Mouse (Mus musculus): ENCODE results near the gene Tmem19. TPM values are rescaled to one million over a fixed set of nuclear protein-coding genes. Genes with fewer than 3 reads are reported as not detected.

Tmem19 gene
- polyA plus RNA-seq, 1 experiment from 2014 or later, result 22.3 TPM

Other genes with a start within 250 kb of the Tmem19 start
- gene Tph2, start 177.5 kb downstream of the Tmem19 start, polyA plus RNA-seq (2014; fragmentation: Nextera tagmentation; extraction: Ambion mirVana), result not detected in 2 replicates
- 38.0 and 41.1 TPM in 2 replicates for gene Tbc1d15, start 111.0 kb downstream of the Tmem19 start, polyA plus RNA-seq (2014; fragmentation: Nextera tagmentation; extraction: Ambion mirVana)
- gene Rab21, start 46.9 kb downstream of the Tmem19 start, polyA plus RNA-seq (2014; fragmentation: Nextera tagmentation; extraction: Ambion mirVana), result 10.1 and 10.3 TPM in 2 replicates
- 14.0 and 18.2 TPM in 2 replicates for gene Thap2, start 21.9 kb upstream of the Tmem19 start, polyA plus RNA-seq (2014; fragmentation: Nextera tagmentation; extraction: Ambion mirVana)
- 19.7 and 22.8 TPM in 2 replicates for gene Zfc3h1, start 22.5 kb upstream of the Tmem19 start, polyA plus RNA-seq (2014; fragmentation: Nextera tagmentation; extraction: Ambion mirVana)
- gene A930009A15Rik, start 207.5 kb upstream of the Tmem19 start, polyA plus RNA-seq (2014; fragmentation: Nextera tagmentation; extraction: Ambion mirVana), result not detected in 2 replicates
- 0.62 and 0.66 TPM in 2 replicates for gene Lgr5, start 225.3 kb upstream of the Tmem19 start, polyA plus RNA-seq (2014; fragmentation: Nextera tagmentation; extraction: Ambion mirVana)

All from heart, embryonic 11.5 days (tissue).